Mouse (Mus musculus) ovary, adult 2 months (tissue): Measurements from ENCODE around the gene Ercc6. TPM values are rescaled to one million over a fixed set of nuclear protein-coding genes. Genes with fewer than 3 reads are reported as not detected.

Source experiments
- polyA plus RNA-seq: library from polyadenylated mRNA; depleted of rRNA; stranded (reverse); fragments of >200 nt; gene quantifications from 2 replicates; pipeline ENCODE4 v1.2.3, GENCODE M21; 2012; rRNA removed

Gene Ercc6
- 3.4 and 3.5 TPM in 2 replicates for polyA plus RNA-seq

GRCm38 (mm10) chr14:32513336-32514032, at the start of gene Ercc6:
Ercc6 (plus strand) TSS chr14:32513521.

GRCm38 (mm10) chr14:32464601-32465505, 48.5 kb upstream of the Ercc6 start, which contains the start of gene Slc18a3:
Slc18a3 (minus strand) TSS chr14:32464850.

DNA sequence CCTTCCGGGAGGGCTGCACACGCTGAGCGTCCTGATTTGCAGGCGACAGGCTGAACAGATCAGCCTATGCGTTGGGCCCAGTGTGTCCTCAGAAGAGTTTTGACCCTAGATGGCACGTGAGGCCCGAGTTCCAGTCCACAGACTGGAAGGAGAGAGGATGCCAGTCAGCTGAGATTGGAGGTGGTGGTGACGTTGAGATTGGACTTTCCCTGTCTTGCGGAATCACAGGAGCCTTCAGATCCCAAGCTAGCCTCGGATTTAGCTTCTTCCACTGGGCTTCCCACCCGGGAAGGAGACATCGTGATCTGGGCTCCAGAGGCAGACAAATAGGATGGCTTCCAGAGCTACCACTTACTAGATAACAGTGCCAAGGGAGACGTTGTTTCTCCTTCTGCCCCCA, 47.4 kb upstream of the Ercc6 start, which contains the start of gene Chat:
TSS of gene Chat (minus strand) at position 101 of the 400 bp plus-strand sequence.

GRCm38 (mm10) chr14:32599290-32600041, 86.1 kb downstream of the Ercc6 start, which contains the start of gene Prrxl1:
Prrxl1 (plus strand) TSS chr14:32599407.

Other genes with a start within 250 kb of the Ercc6 start
- 19.1 and 20.0 TPM in 2 replicates for gene Ogdhl, start 191.5 kb upstream of the Ercc6 start, polyA plus RNA-seq
- 8.0 and 9.1 TPM in 2 replicates for gene 1700024G13Rik, start 125.1 kb upstream of the Ercc6 start, polyA plus RNA-seq
- not detected in 2 replicates for gene Slc18a3, start 48.7 kb upstream of the Ercc6 start, polyA plus RNA-seq
- gene Chat, start 47.5 kb upstream of the Ercc6 start, polyA plus RNA-seq = not detected in 2 replicates
- not detected in 2 replicates for gene Prrxl1, start 85.9 kb downstream of the Ercc6 start, polyA plus RNA-seq
- 0.05 and 0.38 TPM in 2 replicates for gene 3425401B19Rik, start 171.8 kb downstream of the Ercc6 start, polyA plus RNA-seq